Mouse (Mus musculus) thymus, postnatal 10 days (tissue): ENCODE data around the gene Rasgef1c.

Source experiments
- DNase-seq, 2 experiments: peaks; one replicate each; pipeline ENCODE4 v3.0.0; 2021; ENCODE audit warnings: low spot score in 2 of 2

Gene Rasgef1c

DNA sequence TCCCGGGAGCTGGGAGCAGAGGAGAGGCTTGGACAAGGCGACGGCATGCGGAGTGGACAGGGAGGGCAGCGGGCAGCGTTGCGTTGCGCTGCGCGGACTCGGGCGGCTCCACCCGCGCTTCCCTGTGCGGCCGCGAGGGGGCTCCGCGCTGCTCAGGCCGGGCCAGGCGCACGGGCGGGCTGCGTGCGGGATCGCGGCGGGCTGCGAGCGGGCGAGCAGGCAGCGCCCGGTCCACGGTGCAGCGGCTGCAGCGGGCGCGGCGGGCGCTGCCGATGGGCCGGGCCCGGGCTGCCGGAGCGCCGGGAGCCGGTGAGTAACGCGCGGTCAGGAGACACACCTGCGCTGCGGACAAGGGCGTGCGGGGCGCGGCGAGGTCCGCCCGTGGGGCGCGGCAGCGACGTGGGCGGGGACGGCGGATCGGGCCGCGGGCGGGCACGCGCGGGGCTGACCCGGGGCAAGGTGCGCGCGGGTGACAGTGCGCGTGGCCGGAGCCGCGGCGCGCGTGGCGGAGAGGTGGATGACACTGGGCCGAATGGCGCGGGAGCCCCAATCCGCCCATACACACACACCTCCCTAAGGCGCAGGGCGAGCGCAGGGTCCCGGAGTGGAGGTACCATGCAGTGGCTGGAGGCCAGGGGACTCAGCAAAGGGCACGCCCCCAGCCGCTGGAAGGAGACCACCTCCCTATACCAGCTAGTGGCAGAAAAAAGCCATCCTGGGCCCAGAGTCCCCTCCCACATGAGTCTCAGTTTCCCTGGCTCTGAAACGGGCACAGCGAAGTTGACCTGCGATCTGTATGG lies at the start of gene Rasgef1c:
Gene Rasgef1c, plus strand, starts transcription at position 177 of the 800 bp plus-strand sequence.
- DNase-seq: peak in 1 of 2 experiments; percentile 65

DNA sequence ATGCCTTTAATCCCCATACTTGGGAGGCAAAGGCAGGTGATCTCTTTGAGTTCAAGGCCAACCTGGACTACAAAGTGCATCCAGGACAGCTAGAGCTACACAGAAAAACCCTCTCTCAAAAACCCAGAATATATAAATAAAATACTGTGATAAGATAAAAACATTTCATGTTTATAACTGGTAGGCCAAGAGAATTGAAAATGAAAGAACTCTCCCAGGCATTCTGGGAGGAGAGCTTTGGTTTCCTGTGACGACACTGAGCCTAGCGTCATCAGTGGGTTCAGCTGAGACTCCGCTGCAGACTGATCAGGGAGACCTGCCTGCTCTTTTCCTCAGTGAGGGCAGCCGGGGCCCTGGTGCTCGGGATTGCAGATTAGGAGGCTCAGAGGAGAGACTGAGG lies 46.5 kb upstream of the Rasgef1c start:
- DNase-seq: no peak

DNA sequence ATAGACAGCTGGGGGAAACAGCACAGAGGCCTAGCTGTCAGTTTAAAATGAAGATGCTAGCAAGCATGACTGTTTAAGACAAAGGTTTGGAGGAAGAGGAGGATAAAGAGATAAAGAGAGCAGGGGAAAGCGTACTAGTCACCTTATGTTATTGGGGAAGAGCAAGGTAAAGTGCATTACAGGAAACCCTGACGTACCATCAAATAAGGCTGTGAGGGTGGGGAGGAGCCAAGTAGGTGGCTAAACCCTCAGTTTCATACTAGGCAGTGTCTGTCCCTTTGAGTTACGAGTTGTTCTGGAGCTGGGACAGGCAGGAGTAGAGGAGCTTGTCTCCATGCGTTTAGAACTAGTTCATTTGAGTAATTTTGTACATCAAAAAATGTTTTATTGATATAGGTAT lies 40.5 kb upstream of the Rasgef1c start:
- DNase-seq: no peak

DNA sequence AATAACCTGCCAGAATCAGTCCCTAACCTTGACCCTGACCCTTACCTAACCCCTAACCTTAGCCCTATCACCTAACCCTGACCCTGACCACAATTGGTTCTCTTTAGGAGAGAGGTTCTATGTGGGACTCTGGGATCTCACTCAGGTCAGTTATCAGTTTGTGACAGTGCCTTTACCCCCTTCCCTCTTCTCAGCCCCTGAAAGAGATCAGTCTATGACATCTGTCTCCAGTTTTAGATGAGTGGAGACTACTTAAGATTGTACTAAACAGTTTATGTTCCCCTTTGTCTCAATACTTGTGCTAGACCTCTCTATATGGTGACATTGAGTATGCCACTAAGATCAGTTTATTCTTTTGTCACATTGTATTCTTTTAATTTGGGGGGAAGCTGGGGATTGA lies 37.7 kb upstream of the Rasgef1c start:
- DNase-seq: no peak

DNA sequence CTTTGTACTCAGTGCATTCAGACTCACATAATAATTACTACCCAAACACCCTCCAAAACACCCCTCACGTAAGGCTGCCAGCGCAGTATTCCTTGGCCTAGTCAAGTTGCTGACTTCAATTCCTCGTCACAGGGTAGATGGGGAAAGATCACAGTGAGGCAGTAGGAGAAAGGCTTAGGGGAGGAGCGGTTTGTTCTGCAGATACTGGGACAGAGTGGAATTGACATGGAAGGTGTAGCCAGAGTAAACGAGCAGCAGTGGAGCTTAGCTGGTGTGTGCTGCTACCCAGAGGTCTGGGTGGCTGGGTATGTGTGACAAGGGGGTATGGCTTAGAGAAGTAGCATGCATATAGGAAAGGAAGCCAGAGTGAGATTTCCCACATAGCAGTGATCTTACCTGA lies 34.3 kb upstream of the Rasgef1c start:
- DNase-seq: no peak

DNA sequence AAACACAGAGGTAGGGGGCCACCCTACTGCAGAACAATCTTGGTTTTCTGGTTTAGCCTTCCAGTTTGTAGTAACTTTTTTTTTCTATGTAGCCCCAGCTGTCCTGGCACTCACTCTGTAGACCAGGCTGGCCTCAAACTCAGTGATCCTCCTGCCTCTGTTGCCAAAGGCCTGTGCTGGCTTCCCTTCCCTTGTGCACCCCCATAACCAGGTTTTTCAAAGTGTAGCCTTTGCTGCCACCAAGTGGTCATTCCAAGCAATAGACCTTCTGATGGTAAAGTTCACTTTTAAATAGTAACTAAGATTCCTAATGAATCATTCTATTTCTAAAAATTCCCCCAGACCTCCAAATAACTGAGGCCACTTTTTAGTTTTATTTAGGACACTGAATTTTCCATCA lies 31.9 kb upstream of the Rasgef1c start:
- peak; percentile 35 to 64 for DNase-seq

DNA sequence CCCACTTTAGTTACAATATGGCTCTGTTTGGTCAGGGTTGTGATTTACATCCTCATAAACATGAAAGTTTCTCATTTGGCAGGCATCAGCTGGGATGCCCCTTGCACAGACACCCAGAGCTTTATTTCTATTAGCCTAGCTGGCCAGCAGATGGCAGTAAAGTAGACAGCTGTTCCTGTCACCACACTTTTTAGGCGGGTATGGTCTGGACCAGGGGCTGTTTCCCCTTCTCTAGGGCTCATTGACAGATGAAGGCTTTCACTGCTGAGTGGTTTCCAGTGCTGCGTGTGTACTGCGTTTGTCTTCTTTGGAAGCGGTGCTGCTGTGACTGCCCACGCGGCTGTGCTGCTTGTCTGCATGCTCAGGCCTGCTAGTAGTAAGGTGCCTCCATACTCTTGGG lies 29.7 kb upstream of the Rasgef1c start:
- DNase-seq: peak in 1 of 2 experiments; percentile 43

DNA sequence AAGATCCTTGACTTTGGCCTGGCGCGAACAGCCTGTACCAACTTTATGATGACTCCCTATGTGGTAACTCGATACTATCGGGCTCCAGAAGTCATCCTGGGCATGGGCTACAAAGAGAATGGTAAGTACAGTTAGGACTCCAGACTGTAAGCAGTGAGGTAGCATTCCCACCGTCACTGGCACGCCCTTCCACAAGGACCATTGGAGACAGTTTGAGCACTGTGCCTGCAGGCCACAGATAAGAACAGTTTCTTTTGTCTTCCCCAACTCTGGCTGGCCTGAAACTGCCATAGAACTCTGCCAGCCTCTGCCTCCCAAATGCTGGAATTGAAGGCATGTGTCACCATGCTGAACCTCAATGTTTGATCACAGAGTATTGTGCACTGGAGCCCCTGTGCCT lies 28.9 kb upstream of the Rasgef1c start:
- DNase-seq: no peak

DNA sequence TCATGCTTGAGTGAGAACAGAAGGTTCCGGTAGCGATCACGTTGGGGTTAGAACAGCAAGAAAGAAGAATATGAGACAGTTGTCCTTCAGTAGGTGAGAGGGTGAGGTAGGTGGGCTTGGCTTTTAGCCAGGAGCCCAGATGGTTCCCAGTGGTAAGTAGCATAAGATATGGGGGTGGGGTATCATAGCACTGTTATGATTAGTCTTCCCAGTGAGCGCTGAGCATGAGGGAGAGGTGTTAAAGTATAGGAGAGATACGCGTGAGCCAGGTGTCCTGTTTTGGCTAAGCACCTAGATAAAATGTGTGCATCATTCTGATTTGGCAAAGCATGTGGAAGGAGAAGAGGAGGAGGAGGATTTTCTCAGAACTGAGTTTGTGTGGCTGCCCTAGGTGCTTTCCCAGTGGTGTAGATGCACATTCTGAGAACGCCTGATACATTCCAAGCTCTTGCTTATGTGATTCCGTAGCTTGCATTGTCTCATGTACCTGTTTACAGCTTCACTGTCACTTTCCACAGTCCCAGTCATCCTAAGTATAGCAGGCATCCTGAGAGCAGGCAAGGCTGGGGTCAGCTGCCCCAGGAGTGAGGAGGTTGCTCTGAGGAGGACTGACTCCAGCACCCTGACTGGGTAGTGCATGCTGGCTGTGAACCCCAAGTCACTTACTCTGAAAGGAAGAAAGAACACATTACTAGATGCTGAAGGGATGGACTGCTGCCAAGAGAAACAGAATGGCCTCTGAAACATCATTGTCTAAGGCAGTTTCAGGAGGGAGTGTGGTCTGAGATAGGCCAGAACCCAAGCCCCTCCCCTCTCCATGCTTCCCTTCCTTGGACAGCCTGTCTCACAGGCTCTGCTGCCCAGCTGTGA lies 24.5 kb upstream of the Rasgef1c start:
- no peak for DNase-seq

DNA sequence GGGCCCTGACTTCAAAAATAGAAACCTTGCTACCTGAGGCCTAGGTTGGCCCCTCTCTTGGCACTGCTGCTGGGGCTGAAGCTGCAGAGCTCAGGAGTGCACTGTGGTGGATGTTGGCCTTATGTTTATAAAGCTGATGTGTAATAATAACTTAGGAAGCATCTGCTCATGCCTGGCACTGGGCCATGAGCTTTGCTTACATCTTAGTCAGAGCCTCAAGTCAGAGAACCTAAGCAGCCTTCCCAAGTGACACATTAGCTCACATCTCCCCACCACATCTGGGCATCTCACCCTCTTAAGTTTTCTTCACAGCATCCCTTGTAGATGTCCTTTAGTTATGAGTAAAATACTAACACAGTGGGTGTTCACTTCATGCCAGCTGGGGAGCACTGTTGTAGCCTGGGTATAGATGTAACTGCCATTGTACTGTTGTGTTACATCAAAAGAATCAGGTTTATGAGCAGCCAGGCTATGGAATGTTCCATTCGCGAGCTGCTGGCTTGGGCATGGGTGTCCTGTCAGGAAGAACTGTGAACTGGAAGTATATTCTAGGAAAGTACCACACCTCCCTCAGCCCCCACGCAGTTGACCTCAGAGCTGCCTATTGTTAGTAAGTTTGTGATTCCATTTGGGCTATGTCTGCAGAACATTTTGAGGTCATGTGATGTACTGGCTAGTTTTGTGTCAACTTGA lies 21.5 kb upstream of the Rasgef1c start:
- DNase-seq: no peak

DNA sequence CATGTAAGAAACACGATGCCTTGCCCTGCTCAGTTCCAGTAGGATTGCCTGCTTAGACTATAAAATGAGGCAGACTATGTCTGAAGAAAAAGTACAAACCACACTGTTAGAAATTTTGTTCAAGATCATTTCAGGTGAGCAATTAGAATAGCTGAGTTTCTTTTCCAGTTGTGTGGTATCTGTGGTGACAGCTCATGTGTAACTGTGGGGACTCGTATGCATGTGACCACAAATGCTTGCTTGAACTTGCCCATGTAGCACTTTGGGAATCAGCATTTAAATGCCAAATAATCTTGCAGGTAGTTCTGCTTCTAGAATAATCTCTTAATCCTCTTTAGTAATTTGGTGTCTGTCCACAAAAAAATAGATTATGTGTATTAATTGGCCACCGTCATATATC lies 18.2 kb upstream of the Rasgef1c start:
- DNase-seq: no peak

DNA sequence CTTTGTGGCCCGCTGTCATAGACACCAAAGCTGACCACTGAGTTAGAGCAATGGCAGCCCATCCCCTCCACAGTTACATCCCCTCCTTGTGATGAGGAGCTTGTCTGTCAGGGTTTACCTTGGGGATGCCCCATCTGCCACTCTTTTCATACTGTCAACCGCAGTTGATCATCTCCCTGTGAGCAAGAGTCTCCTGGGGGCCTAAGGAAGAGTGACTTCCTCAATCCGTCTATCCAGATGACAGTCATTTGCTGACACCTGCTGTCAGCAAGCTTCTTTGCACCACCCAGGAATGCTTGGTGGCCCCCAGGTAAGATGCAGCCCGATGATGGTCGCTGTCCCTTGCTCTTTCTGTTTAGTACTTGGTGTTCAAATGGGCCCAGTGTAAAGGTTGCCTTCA lies 13.2 kb upstream of the Rasgef1c start:
- no peak for DNase-seq

DNA sequence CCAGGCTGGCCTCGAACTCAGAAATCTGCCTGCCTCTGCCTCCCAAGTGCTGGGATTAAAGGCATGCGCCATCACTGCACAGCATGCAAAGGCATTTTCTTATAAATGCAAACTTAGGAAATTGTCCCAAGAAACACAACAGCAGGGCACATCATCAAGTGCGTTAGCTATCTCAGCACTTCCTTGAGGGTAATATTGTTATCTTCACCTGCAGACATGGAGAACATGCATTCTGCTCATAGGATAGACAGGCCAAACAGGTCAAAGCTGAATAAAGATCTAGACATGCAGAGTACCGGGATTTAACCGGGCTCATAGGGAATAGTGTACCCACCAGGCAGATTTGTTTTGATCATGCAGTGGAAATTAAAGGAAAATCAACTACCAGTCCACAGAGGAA lies 9.6 kb upstream of the Rasgef1c start:
- no peak for DNase-seq

DNA sequence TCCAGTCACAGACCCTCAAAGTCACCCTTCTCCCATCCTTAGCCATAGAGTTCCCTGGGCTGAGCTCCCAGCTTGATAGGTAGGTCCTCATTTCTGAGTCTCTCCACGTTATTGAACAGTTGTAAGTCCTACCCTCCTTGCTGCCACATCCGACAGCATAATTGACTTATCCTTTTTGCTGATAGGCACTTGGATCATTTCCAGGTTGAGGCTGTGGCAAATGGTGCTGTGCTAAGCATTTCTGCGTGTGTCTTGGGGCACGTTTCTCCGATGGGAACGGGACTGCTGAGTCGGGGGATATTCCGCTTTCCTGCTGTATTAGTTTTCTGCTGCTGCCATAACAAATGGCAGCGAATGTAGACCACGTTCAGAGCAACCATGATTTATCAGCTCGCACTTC lies 7.8 kb upstream of the Rasgef1c start:
- DNase-seq: no peak

DNA sequence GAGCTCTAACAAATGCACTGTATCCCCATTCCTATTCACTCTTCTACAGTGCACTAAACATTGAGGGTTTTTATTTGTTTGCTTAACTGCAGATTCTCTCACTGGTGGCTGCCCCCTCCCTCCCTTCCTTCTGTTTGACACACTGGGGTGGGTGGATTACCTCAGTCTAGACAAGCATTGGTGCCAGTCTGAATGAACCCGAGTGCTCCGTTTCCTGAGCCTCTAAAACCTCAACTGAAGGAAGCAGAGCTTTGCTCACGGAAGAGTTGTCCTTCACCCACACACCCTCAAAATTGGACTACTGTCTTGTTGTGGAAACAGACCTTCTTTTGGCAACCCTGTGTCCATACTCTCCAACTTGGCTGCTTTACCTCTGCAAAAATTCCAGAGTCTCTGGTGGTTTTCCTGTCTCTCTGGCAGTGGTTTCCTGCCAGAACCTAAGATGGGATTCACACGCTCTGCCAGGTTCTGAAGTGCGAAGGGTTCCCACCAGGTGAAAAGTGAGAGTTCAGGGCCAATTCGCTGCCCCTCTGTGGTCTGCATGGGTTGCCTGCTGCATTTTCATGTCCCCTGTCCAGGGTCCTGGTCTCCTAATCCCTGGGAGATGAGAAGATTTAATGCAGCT lies 5.6 kb upstream of the Rasgef1c start:
- no peak for DNase-seq

DNA sequence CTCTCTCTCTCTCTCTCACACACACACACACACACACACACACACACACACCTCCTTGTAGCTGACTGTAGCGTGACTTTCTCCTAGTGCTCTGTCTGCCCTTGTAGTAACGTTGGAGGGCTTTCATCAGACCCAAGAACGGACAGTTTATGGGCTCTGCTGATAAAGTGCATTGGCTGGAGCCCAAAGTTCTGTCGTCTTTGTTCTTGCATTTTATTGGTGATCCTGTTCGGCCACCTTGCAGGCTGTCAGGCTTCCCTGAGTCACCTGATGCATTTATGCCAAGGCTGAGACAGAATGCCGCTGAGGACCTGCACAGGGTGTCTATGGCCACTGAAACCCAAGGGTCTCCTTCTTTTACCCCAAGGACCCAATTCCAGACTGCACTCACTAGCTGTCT lies 1.6 kb upstream of the Rasgef1c start:
- no peak for DNase-seq

DNA sequence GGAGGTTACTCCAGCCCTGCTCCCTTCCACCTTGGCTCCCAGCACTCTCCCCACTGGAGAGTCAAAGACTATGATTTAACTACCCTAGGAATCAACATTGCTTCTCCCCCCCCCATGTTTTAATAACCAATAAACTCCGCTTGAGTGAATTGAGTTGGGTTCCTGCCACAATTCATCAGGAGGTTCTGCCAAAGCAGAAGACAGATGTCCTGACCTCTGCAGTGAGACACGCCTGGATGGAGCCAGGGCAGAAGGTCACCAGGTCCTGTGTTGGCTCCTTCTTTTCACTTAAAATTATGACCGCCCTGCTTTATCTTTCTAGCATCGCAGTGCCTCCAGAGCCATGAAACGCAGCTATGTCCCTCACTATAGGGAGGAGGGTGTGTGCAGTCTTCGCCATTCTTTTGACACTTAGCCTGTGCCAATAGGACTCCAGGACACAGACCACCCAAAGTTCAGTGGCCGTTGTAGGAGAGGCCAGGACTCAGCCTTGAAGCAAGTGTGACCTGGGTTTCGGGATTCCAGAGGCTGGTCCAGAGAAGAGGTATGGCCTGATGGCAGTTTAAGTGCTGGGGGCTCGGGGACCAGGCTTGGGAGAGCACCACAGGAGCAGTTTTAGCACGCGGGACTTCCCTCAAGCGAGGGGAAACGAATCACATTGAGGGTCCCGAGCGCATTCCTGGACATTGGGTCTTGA lies 525 bp upstream of the Rasgef1c start:
- no peak for DNase-seq

DNA sequence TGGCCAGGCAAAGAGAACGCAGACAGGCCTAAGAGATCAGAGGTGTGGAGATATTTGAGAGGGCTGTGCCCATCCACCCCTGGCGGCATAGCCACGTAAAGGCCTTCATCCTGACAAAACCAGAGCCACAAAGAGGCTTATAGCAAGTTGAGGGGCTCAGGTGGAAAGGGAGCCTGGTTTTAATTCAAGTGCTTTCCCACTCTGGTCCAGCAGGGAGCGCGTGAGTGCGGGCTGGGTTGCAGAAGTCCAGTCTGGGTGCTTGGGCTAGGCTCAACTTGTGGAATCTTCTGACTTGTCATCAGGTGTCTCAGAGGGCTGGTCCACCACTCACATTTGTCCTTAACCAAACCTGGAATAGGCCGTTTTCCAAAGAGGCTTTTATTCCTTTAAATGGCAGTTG lies 1.7 kb downstream of the Rasgef1c start:
- DNase-seq: peak; percentile 18 to 64

DNA sequence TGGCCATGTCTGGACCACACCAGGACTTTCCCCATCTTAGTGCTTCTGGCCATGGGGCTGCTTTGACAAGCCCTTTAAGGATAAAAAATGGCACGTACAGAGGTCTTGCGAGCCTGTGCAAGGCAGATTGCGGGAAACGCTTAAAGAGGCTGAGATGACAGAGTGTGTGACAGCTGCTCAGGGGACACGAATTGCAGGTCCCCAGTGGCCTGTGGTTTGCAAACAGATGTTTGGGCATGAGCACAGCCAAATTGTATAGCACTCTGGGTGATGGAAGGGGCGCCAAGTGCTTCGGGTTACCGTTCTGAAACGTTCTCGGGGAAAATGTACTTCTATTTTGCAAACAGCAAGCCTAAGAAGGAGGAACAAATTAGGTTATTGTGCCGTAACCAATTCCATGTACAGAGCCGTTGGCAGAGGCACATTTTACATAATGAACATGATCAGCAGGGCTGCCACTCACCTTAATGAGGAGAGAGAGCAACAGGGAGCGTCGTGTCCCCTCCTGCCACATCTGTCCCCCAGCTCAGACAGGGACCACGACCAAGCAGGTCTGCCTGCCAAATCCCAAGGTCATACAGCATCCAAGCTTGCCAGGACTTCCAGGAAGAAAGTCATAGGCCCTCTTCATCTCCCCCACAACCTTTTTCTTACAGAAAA lies 17.0 kb downstream of the Rasgef1c start:
- no peak for DNase-seq

DNA sequence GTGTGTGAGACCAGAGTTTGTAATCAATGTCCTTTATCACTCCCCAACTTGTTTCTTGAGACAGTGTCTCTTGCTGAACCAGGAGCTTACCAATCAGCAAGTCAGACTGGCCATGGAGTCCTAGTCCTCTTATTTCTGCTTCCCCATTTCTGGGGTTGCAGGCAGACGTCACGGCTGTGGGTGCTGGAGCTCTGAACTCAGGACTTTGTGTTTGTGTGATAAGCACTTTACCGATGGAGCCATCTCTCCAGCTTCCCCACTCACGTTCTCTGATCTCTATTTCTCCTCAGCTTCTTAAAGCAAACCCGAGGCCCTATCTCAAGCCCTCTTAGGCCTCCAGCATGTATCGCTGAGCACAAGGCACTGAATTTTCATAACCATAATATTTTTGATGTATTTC lies 17.7 kb downstream of the Rasgef1c start:
- DNase-seq: no peak

DNA sequence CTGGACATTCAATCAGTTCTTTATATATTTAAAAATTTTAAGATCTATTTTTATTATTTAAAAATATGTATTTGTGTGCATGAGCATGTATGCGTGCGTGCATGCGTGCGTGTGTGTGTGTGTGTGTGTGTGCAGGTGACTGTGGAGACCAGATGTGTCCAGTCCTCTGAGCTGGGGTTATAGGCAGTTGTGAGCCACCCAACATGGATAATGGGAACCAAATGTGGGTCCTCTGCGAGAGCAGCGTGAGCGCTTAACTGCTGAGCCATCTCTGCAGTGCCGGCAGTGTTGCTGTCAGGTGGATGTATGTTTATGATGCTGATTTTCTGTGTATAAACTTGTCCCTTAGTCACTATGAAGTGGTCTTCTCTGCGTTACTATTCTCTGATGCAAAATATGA lies 21.9 kb downstream of the Rasgef1c start:
- DNase-seq: no peak
